Mouse (Mus musculus) NIH3T3 (cell line): ENCODE data around the gene Xlr5c.
"Not testable (repeated sequence)": the region's sequence is repeated elsewhere in the genome, so short reads cannot be mapped to it uniquely, and the experiment has no call there.

Experiments
- DNase-seq: peaks from one replicate; pipeline ENCODE4 v3.0.0-alpha.2; 2012; ENCODE audit warnings: low read depth

The Xlr5c gene

GRCm38 (mm10) chrX:73292876-73293275 lies at the start of gene Xlr5c, which contains the start of gene Xlr5a:
Gene Xlr5c (minus strand): TSS chrX:73292976.
Gene Xlr5a (minus strand): TSS chrX:73292976.
- DNase-seq = not testable (repeated sequence)

- DNase-seq = peak; percentile 82
These were observed 49.7 kb upstream of the Xlr5c start, which contains the start of gene Zfp275 for GRCm38 (mm10) chrX:73342483-73342895. Gene Zfp275 (plus strand): TSS chrX:73342621.

GRCm38 (mm10) chrX:73342068-73342467 lies 49.3 kb upstream of the Xlr5c start:
- no peak for DNase-seq

GRCm38 (mm10) chrX:73341473-73341872 lies 48.7 kb upstream of the Xlr5c start:
- no peak for DNase-seq

- DNase-seq = no peak
These were observed 44.0 kb upstream of the Xlr5c start, which contains the start of gene Gm45015 for GRCm38 (mm10) chrX:73336740-73337139. Gene Gm45015 (minus strand): TSS chrX:73336840.

GRCm38 (mm10) chrX:73333548-73333947 lies 40.8 kb upstream of the Xlr5c start:
- no peak for DNase-seq

GRCm38 (mm10) chrX:73327215-73327614 lies 34.4 kb upstream of the Xlr5c start:
- DNase-seq = no peak

GRCm38 (mm10) chrX:73321029-73321428 lies 28.3 kb upstream of the Xlr5c start:
- DNase-seq = no peak

- peak; percentile 74 for DNase-seq
These were observed 19.7 kb upstream of the Xlr5c start for GRCm38 (mm10) chrX:73312522-73312921.

GRCm38 (mm10) chrX:73295745-73296144 lies 3.0 kb upstream of the Xlr5c start:
- not testable (repeated sequence) for DNase-seq

- DNase-seq = not testable (repeated sequence)
These were observed 27.5 kb downstream of the Xlr5c start, which contains the start of gene Xlr3c for GRCm38 (mm10) chrX:73265270-73265669. Gene Xlr3c (minus strand): TSS chrX:73265390.

GRCm38 (mm10) chrX:73262428-73262827 lies 30.3 kb downstream of the Xlr5c start:
- DNase-seq = not testable (repeated sequence)

- DNase-seq = not testable (repeated sequence)
These were observed 49.9 kb downstream of the Xlr5c start, which contains the start of gene Xlr4c for GRCm38 (mm10) chrX:73242821-73243325. Gene Xlr4c (minus strand): TSS chrX:73243130.
